Mouse (Mus musculus): Measurements from ENCODE around the gene Tmem211.

- TF ChIP-seq EP300 (IDR thresholded peaks at IDR 0.05; ENCODE audit: insufficient read depth, low read depth, low read length) (no peak), CTCF (IDR thresholded peaks at IDR 0.05; ENCODE audit: low read depth, low read length) (no peak), POLR2A (IDR thresholded peaks at IDR 0.05; ENCODE audit: insufficient read depth, low read length) (no peak)
These were observed 61.1 kb downstream of the Tmem211 start for GRCm38 (mm10) chr5:113287762-113288161.

Measured in ES-Bruce4 (cell line).